8 mouse cellular contexts compared by ENCODE assay signal in genomic region chr17:30635367-30635766, GRCm38 (mm10). TPM values are rescaled to one million over a fixed set of nuclear protein-coding genes. Genes with fewer than 3 reads are reported as not detected.
DNase-seq lines count a peak whose midpoint lies in the region; ATAC-seq lines count a peak whose summit lies in the region.

No protein-coding gene starts in this region.

- 30% methylated on average over 16 of the region's 17 CpGs for WGBS in kidney, embryonic 15.5 days
- WGBS in hindbrain, embryonic 11.5 days = 27% methylated on average over 14 of the region's 17 CpGs

- H3K36me3 ChIP-seq in kidney, embryonic 15.5 days = no peaks in the 10 kb centered on the region
- H3K36me3 ChIP-seq in hindbrain, embryonic 11.5 days (ENCODE audit: control insufficient read depth, insufficient read depth, low read length) = no peaks in the 10 kb centered on the region

- no peaks in the 10 kb centered on the region for H3K27me3 ChIP-seq in kidney, embryonic 15.5 days
- no peaks in the 10 kb centered on the region for H3K27me3 ChIP-seq in hindbrain, embryonic 11.5 days (ENCODE audit: control insufficient read depth, insufficient read depth, low read length)

- peak overlapping the region; percentile 44 for H3K4me2 ChIP-seq in kidney, embryonic 15.5 days
- peak overlapping the region; percentile 18; the same call in 1 of the 2 replicates for H3K4me2 ChIP-seq in hindbrain, embryonic 11.5 days (replicated peaks; ENCODE audit: low read depth, low read length)

- no peak for ATAC-seq in kidney, embryonic 15.5 days (replicated peaks; ENCODE audit: low FRiP score)
- no peak for ATAC-seq in hindbrain, embryonic 11.5 days (ENCODE audit: low FRiP score)
- ATAC-seq in megakaryocyte-erythroid progenitor cell, adult 5-6 weeks (replicated peaks; ENCODE audit: low FRiP score, low TSS enrichment, poor library complexity, severe bottlenecking) = no peak

- H3K9me3 ChIP-seq in kidney, embryonic 15.5 days (replicated peaks) = no peaks in the 10 kb centered on the region
- H3K9me3 ChIP-seq in hindbrain, embryonic 11.5 days (ENCODE audit: control insufficient read depth, low read length) = no peaks in the 10 kb centered on the region

- H3K4me3 ChIP-seq in kidney, embryonic 15.5 days (replicated peaks) = peak overlapping the region; percentile 23
- H3K4me3 ChIP-seq in hindbrain, embryonic 11.5 days (ENCODE audit: low read depth, low read length) = no peak overlapping the region

- peaks cover 5% of the 10 kb centered on the region; the same call in 1 of the 2 replicates for H3K4me1 ChIP-seq in kidney, embryonic 15.5 days
- H3K4me1 ChIP-seq in hindbrain, embryonic 11.5 days (replicated peaks; ENCODE audit: control insufficient read depth, insufficient read depth, low read length) = no peaks in the 10 kb centered on the region

- no peak overlapping the region for H3K9ac ChIP-seq in kidney, embryonic 15.5 days
- no peak overlapping the region for H3K9ac ChIP-seq in hindbrain, embryonic 11.5 days (ENCODE audit: low read depth, low read length)

- no peak for DNase-seq in kidney, adult 9 months
- DNase-seq in embryo, embryonic 10 days (ENCODE audit: low spot score) = peak; percentile 31
- DNase-seq in hindbrain, embryonic 11.5 days (ENCODE audit: low spot score) = peak; percentile 56
- DNase-seq in lung, postnatal 14 days = peak; percentile 41
- DNase-seq in spleen, adult 12 weeks (ENCODE audit: low spot score) = no peak
- no peak for DNase-seq in gastrocnemius, postnatal 4 days (ENCODE audit: low spot score in 2 of 2)

- no peak overlapping the region for H3K27ac ChIP-seq in kidney, embryonic 15.5 days
- H3K27ac ChIP-seq in hindbrain, embryonic 11.5 days (ENCODE audit: low read depth, low read length) = no peak overlapping the region

RNA-seq across cellular contexts. Expression of gene Glo1, which starts 8.7 kb away (rescaled TPM):
- 221 and 230 TPM in 2 replicates for polyA plus RNA-seq in kidney, embryonic 15.5 days (2015; fragmentation: Nextera tagmentation; extraction: Ambion mirVana)
- polyA plus RNA-seq in hindbrain, embryonic 11.5 days (2014; fragmentation: Nextera tagmentation; extraction: Ambion mirVana) = 250 TPM in 2 replicates
- total RNA-seq in gastrocnemius, postnatal 4 days (2021) = 100 to 1,000 TPM; 131 to 136 TPM
- total RNA-seq in megakaryocyte-erythroid progenitor cell, adult 5-6 weeks (2014; fragmentation: Nextera tagmentation) = 162 and 174 TPM in 2 replicates
- total RNA-seq in megakaryocyte-erythroid progenitor cell, adult 5-6 weeks (2017) = 182 and 194 TPM in 2 replicates

RNA-seq across cellular contexts. Expression of gene Dnah8, which starts 11.2 kb away (rescaled TPM):
- 0.91 and 1.3 TPM in 2 replicates for polyA plus RNA-seq in kidney, embryonic 15.5 days (2015; fragmentation: Nextera tagmentation; extraction: Ambion mirVana)
- 0.92 and 2.4 TPM in 2 replicates for polyA plus RNA-seq in hindbrain, embryonic 11.5 days (2014; fragmentation: Nextera tagmentation; extraction: Ambion mirVana)
- 1 to 10 TPM; 1.2 TPM for total RNA-seq in gastrocnemius, postnatal 4 days (2021)
- 49.4 and 90.6 TPM in 2 replicates for total RNA-seq in megakaryocyte-erythroid progenitor cell, adult 5-6 weeks (2014; fragmentation: Nextera tagmentation)
- total RNA-seq in megakaryocyte-erythroid progenitor cell, adult 5-6 weeks (2017) = 23.5 and 54.2 TPM in 2 replicates

RNA-seq across cellular contexts. Expression of gene Btbd9, which starts 59.1 kb away (rescaled TPM):
- 54.3 and 57.8 TPM in 2 replicates for polyA plus RNA-seq in kidney, embryonic 15.5 days (2015; fragmentation: Nextera tagmentation; extraction: Ambion mirVana)
- polyA plus RNA-seq in hindbrain, embryonic 11.5 days (2014; fragmentation: Nextera tagmentation; extraction: Ambion mirVana) = 62.7 and 63.0 TPM in 2 replicates
- 10 to 100 TPM; 24.1 to 32.6 TPM for total RNA-seq in gastrocnemius, postnatal 4 days (2021)
- total RNA-seq in megakaryocyte-erythroid progenitor cell, adult 5-6 weeks (2014; fragmentation: Nextera tagmentation) = 19.8 and 34.0 TPM in 2 replicates
- total RNA-seq in megakaryocyte-erythroid progenitor cell, adult 5-6 weeks (2017) = 8.5 and 22.3 TPM in 2 replicates

Comparison
In these comparisons a context has a peak if more than half of its experiments do, and no peak if none do; other contexts are left out.
1. DNase-seq: peak in embryo, embryonic 10 days (single experiment), hindbrain, embryonic 11.5 days (single experiment) and lung, postnatal 14 days (single experiment); none in kidney, adult 9 months (single experiment), spleen, adult 12 weeks (single experiment) and gastrocnemius, postnatal 4 days (0 of 2).
2. RNA of gene Dnah8, which starts 11.2 kb away (total RNA-seq): 23.5 to 90.6 TPM in megakaryocyte-erythroid progenitor cell, adult 5-6 weeks; 1.2 TPM in gastrocnemius, postnatal 4 days; every median in the first group is over 10 times any median in the second.